Mouse (Mus musculus) hindbrain, postnatal 0 days (tissue): ENCODE results near the gene Olfr1497. TPM values are rescaled to one million over a fixed set of nuclear protein-coding genes. Genes with fewer than 3 reads are reported as not detected.
"Not testable (repeated sequence)": the region's sequence is repeated elsewhere in the genome, so short reads cannot be mapped to it uniquely, and the experiment has no call there.

Experiments
- ATAC-seq: fragments of 200-750 bp; cut with Nextera tagmentation; 2 replicates; pipeline ENCODE4 v1.8.0; 2017; ENCODE audit warnings: mild to moderate bottlenecking, moderate TSS enrichment, moderate library complexity
- DNase-seq: peaks from one replicate; pipeline ENCODE4 v3.0.0-alpha.2; 2015; ENCODE audit warnings: low spot score
- H3K27ac ChIP-seq: fragments of 300-500 bp; sonication (generic); 2 replicates; pipeline ENCODE4 v1.5.1; 2014; ENCODE audit warnings: mild to moderate bottlenecking
- H3K27me3 ChIP-seq: fragments of 300-500 bp; sonication (generic); 2 replicates; pipeline ENCODE4 v1.6.1; 2014; ENCODE audit warnings: low read length, mixed read lengths; ENCODE audit not compliant: insufficient read depth
- H3K36me3 ChIP-seq: fragments of 300-500 bp; sonication (generic); 2 replicates; pipeline ENCODE4 v1.6.1; 2014; ENCODE audit warnings: low read length, mixed read lengths; ENCODE audit not compliant: insufficient read depth
- H3K4me1 ChIP-seq: fragments of 300-500 bp; sonication (generic); 2 replicates; pipeline ENCODE4 v1.6.1; 2014; ENCODE audit warnings: antibody characterized with exemption, low read length, mixed read lengths; ENCODE audit not compliant: insufficient read depth
- H3K4me2 ChIP-seq: fragments of 300-500 bp; sonication (generic); 2 replicates; pipeline ENCODE4 v1.6.1; 2014; ENCODE audit warnings: low read depth, mild to moderate bottlenecking, low read length, moderate library complexity, mixed read lengths
- H3K4me3 ChIP-seq: fragments of 300-500 bp; sonication (generic); 2 replicates; pipeline ENCODE4 v1.5.1; 2014; ENCODE audit warnings: low read length
- H3K9ac ChIP-seq: fragments of 300-500 bp; sonication (generic); replicated peaks from 2 replicates; pipeline ENCODE4 v1.6.1; 2014; ENCODE audit warnings: mild to moderate bottlenecking, low read length, moderate library complexity, mixed read lengths
- H3K9me3 ChIP-seq: fragments of 300-500 bp; sonication (generic); 2 replicates; pipeline ENCODE4 v1.6.1; 2016; ENCODE audit warnings: low read length, mixed read lengths
- CTCF ChIP-seq: IDR thresholded peaks from 2 replicates; pipeline ENCODE4 v1.5.1; 2016; ENCODE audit warnings: antibody characterized with exemption, control low read depth, low read depth
- WGBS: fragments of 180-500 bp; shearing (Covaris S2); extraction: QIAGEN DNeasy Blood & Tissue Kit; methylation state at CpG from one replicate; pipeline ENCODE4 v1.1.7; 2014; 5-methylcytosine and 5-hydroxymethylcytosine counted together
- polyA plus RNA-seq: library from polyadenylated mRNA; unstranded; fragments of >200 nt; fragmentation: Nextera tagmentation; extraction: Ambion mirVana; gene quantifications from 2 replicates; pipeline ENCODE4 v1.2.1, GENCODE M21; 2015
- total RNA-seq: library from RNA; depleted of rRNA; stranded (reverse); fragments of >200 nt; gene quantifications from 2 replicates; pipeline ENCODE4 v1.2.3, GENCODE M21; 2014; rRNA removed

Olfr1497 gene
- total RNA-seq: not detected in 2 replicates
- polyA plus RNA-seq: not detected in 2 replicates

DNA sequence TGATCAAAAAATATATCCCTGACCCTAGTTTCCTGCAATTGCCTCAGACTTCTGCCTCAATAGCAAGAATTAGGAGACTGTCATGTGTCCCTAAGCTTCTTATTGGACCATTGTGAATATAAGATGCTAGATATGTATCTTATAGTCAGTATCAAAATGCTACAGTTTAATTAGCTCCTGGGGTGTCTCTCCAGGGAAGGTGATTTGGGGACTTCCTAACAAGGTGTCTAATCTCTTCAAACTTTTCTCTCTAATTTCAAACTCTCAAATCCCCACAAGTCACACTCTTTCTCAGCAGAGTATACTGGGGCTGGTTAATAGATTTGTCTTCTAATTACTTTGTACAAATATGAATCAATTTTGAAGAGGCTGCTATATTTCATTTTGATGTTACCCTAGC, at the start of gene Olfr1497:
Gene Olfr1497, minus strand, starts transcription at position 101 of the 400 bp plus-strand sequence.
- ATAC-seq (no peak), DNase-seq (no peak)
- Histone ChIP-seq H3K4me1 (no peaks in the 10 kb centered on the region), H3K36me3 (no peaks in the 10 kb centered on the region), H3K27ac (no peak within 1 kb of the TSS), H3K4me2 (no peak within 1 kb of the TSS), H3K9ac (no peak within 1 kb of the TSS), H3K9me3 (no peaks in the 10 kb centered on the region), H3K27me3 (no peaks in the 10 kb centered on the region), H3K4me3 (no peak within 1 kb of the TSS)
- no peak for TF ChIP-seq CTCF

DNA sequence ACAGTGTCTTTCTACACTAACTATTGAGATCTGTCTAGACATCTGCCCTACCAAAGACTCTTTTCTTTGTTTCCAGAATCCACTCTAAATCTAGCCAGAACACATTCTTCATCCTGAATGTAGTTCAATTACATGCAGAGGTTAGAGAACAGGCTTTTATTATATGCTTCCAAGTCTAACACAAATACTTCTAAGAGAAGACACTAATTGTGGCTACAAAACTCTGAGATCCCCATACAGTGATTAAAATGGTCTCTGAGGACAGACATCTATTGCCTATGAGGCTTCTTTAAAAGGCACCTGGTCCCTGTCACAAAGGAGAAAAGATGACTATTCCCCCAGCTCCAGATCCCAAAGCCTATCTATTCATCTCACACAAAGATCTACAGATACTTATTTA, 32.4 kb upstream of the Olfr1497 start, which contains the start of gene Olfr1500:
Gene Olfr1500, minus strand, starts transcription at position 101 of the 400 bp plus-strand sequence.
- Histone ChIP-seq H3K9me3 (no peaks in the 10 kb centered on the region), H3K4me3 (no peak within 1 kb of the TSS), H3K4me2 (no peak within 1 kb of the TSS), H3K27me3 (no peaks in the 10 kb centered on the region), H3K36me3 (no peaks in the 10 kb centered on the region), H3K4me1 (no peaks in the 10 kb centered on the region), H3K9ac (no peak within 1 kb of the TSS), H3K27ac (no peak within 1 kb of the TSS)
- DNase-seq (no peak), ATAC-seq (no peak)
- TF ChIP-seq CTCF: no peak

DNA sequence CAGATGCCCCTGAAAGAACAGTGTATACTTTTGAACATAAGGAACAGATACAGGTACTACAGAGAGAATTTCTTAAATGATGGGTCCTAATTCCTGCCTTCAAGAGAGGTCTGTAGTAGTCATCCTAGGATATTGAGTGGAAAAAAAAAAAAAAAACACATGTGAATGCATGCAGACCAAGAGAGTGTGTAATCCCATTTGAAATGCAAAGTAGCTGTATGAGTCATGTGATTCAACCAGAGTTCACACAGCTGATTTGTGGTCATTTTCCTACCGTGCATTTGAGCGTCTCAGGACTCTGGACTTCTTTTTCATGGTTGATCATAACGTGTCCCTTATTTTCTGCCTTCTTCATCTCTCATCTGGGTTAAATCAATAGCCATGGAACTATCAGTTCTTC, 30.4 kb upstream of the Olfr1497 start:
- no peak overlapping the region for H3K27ac ChIP-seq
- H3K36me3 ChIP-seq: no peaks in the 10 kb centered on the region
- no peak overlapping the region for H3K4me3 ChIP-seq
- WGBS: 64% methylated on average over 3 of the region's 3 CpGs
- no peaks in the 10 kb centered on the region for H3K4me1 ChIP-seq
- H3K4me2 ChIP-seq: no peak overlapping the region
- TF ChIP-seq CTCF: no peak
- no peaks in the 10 kb centered on the region for H3K27me3 ChIP-seq
- no peak overlapping the region for H3K9ac ChIP-seq
- no peaks in the 10 kb centered on the region for H3K9me3 ChIP-seq
- no peak for ATAC-seq
- DNase-seq: no peak

DNA sequence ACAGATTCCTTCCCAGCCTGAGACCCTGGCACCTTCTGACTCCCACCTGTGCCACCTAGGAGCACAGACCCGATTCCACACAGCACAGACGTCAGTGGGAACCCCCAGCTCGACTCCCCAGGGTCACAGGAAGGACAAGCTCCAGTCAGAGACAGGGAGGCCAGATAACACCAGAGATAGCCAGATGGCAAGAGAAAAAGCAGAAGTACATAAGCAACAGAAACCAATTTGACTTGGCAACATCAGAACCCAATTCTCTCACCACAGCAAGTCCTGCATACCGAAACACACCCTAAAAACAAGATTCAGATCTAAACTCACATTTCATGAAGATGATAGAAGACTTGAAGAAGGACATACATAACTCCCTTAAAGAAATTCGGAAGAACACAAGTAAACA, 22.8 kb upstream of the Olfr1497 start:
- ATAC-seq (no peak), DNase-seq (no peak)
- Histone ChIP-seq H3K4me3 (no peak overlapping the region), H3K9me3 (no peaks in the 10 kb centered on the region), H3K27me3 (no peaks in the 10 kb centered on the region), H3K9ac (no peak overlapping the region), H3K4me2 (no peak overlapping the region), H3K4me1 (no peaks in the 10 kb centered on the region), H3K27ac (no peak overlapping the region), H3K36me3 (no peaks in the 10 kb centered on the region)
- WGBS: 67% methylated on average over 5 of the region's 5 CpGs
- TF ChIP-seq CTCF: no peak

DNA sequence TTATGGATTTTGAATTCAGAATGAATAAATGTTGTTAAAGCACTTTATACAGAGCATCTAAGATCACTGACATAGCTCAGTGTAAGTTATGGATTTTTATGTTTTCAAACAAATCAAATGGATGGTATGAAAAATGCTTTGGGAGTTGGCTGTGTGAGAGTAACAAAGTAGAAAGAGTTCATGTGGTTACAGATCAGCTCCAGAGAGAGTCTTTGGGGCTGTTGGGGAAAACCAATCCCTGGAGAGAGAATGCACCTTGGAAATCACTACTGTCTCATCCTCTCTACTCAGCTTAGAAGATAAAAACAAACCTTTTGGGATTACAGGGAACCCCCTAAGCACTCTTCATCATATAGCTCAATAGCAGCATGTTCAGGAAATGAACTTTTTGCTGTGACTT, 21.3 kb upstream of the Olfr1497 start, which contains the start of gene Olfr1499:
Gene Olfr1499, minus strand, starts transcription at position 101 of the 400 bp plus-strand sequence.
- Histone ChIP-seq H3K4me1 (no peaks in the 10 kb centered on the region), H3K36me3 (no peaks in the 10 kb centered on the region), H3K27ac (no peak within 1 kb of the TSS), H3K4me2 (no peak within 1 kb of the TSS), H3K9me3 (no peaks in the 10 kb centered on the region), H3K4me3 (no peak within 1 kb of the TSS), H3K9ac (no peak within 1 kb of the TSS), H3K27me3 (no peaks in the 10 kb centered on the region)
- no peak for DNase-seq
- no peak for ATAC-seq
- no peak for TF ChIP-seq CTCF

DNA sequence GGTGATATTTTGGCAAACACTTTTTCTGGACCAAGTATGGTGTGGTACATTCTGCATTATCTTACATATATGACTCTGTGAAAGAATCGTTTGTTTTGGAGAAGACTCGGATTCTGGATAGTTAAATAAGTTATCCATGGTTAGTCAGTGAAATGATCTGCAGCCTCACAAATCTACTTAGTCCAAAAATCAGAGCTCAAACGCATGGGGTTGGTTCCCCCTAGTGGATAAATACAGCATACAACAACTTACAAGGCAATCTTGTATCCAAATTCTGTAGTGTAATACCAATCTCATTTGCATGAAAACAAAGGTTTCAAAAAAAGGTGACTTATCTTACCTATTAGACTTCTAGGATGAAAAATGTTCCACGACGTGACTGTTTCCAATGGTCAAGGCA, 20.8 kb upstream of the Olfr1497 start:
- Histone ChIP-seq H3K4me1 (no peaks in the 10 kb centered on the region), H3K4me3 (no peak overlapping the region), H3K9me3 (no peaks in the 10 kb centered on the region), H3K9ac (no peak overlapping the region), H3K4me2 (no peak overlapping the region), H3K27me3 (no peaks in the 10 kb centered on the region), H3K36me3 (no peaks in the 10 kb centered on the region), H3K27ac (no peak overlapping the region)
- peak; percentile 63 for DNase-seq
- ATAC-seq: peak; percentile 58; the same call in 1 of the 2 replicates
- WGBS: 32% methylated on average over 5 of the region's 5 CpGs
- peak; percentile 72 for TF ChIP-seq CTCF

DNA sequence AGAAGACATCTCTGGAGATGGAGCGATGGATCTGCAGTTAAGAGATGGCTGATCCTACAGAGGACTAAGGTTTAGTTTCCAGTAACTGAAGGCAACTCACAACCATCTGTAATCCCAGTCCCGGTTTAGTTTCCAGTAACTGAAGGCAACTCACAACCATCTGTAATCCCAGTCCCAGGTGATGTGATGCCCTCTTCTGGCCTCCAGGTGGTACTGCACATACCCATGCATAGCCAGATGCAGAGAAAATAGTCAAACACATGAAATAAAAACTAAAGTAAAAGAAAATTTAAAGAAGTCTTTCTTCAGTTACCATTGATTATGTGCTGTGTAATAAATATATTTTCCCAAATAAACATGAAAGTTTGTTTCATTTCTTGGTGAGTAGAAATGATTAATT, 14.8 kb upstream of the Olfr1497 start:
- Histone ChIP-seq H3K9me3 (no peaks in the 10 kb centered on the region), H3K4me1 (no peaks in the 10 kb centered on the region), H3K9ac (no peak overlapping the region), H3K27ac (no peak overlapping the region), H3K4me2 (no peak overlapping the region), H3K36me3 (no peaks in the 10 kb centered on the region), H3K27me3 (no peaks in the 10 kb centered on the region), H3K4me3 (no peak overlapping the region)
- DNase-seq (no peak), ATAC-seq (no peak)
- TF ChIP-seq CTCF: peak; percentile 49
- WGBS: 60% methylated on average over 2 of the region's 2 CpGs

DNA sequence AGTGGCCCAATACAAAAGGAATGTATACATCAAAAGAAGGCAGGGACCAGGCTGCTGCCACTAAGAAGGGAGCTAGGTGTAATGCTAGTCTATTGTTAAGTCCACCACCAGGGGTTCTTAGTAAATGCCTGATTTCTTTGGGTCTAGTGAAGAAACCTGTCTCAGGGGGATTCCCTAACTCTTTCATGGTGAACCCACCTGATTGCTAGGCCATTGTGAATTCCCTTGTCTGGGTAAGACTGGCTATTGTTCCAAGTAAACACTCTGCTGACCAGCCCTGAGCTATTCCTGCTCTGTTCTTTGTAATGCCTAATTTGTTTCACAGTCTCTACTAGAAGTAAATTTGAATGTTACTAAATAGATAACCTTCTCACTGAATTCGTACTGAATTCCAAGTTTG, 7.5 kb upstream of the Olfr1497 start:
- not testable (repeated sequence) for DNase-seq, H3K9ac ChIP-seq, H3K27me3 ChIP-seq, H3K4me1 ChIP-seq, H3K4me2 ChIP-seq, ATAC-seq, H3K9me3 ChIP-seq, H3K36me3 ChIP-seq, H3K27ac ChIP-seq, H3K4me3 ChIP-seq
- 59% methylated on average over 1 of the region's 1 CpGs for WGBS
